Comparison of ENCODE assay signal across 15 mouse cellular contexts in genomic region chr1:156787164-156787863, GRCm38 (mm10). TPM values are rescaled to one million over a fixed set of nuclear protein-coding genes. Genes with fewer than 3 reads are reported as not detected.
DNase-seq lines count a peak whose midpoint lies in the region; ATAC-seq and TF ChIP-seq lines count a peak whose summit lies in the region.
"Had no signal": no experiment of that assay in that cellular context is flagged by ENCODE, and none has a peak within 500 bp of the region (broad histone marks: within the 10 kb centered on the region; RNA-seq: fewer than 3 reads in every experiment).

No protein-coding gene starts in this region.

- H3K4me2 ChIP-seq in forebrain, embryonic 14.5 days (ENCODE audit: low read length) = no peak overlapping the region
- no peak overlapping the region for H3K4me2 ChIP-seq in forebrain, embryonic 13.5 days
- no peak overlapping the region for H3K4me2 ChIP-seq in midbrain, postnatal 0 days (ENCODE audit: low read depth, low read length, poor library complexity, severe bottlenecking)
- H3K4me2 ChIP-seq in hindbrain, embryonic 12.5 days (replicated peaks) = no peak overlapping the region
- H3K4me2 ChIP-seq in kidney, embryonic 15.5 days = no peak overlapping the region
- H3K4me2 ChIP-seq: limb, embryonic 12.5 days; lung, embryonic 15.5 days had no signal

- no peak overlapping the region for H3K27ac ChIP-seq in forebrain, embryonic 14.5 days (ENCODE audit: low read depth, low read length)
- no peak overlapping the region for H3K27ac ChIP-seq in forebrain, embryonic 13.5 days
- H3K27ac ChIP-seq in midbrain, embryonic 10.5 days (replicated peaks) = peak overlapping the region; percentile 63
- H3K27ac ChIP-seq in midbrain, postnatal 0 days (ENCODE audit: low read depth, low read length) = no peak overlapping the region
- peak overlapping the region; percentile 61; the same call in 1 of the 2 replicates for H3K27ac ChIP-seq in hindbrain, embryonic 12.5 days
- H3K27ac ChIP-seq in kidney, embryonic 15.5 days = no peak overlapping the region
- H3K27ac ChIP-seq: gastrocnemius, adult 2 months; limb, embryonic 12.5 days; lung, embryonic 15.5 days had no signal

- no peaks in the 10 kb centered on the region for H3K9me3 ChIP-seq in forebrain, embryonic 14.5 days (replicated peaks; ENCODE audit: control insufficient read depth, low read length)
- H3K9me3 ChIP-seq in forebrain, embryonic 13.5 days (replicated peaks) = no peaks in the 10 kb centered on the region
- H3K9me3 ChIP-seq in midbrain, embryonic 10.5 days (replicated peaks) = no peaks in the 10 kb centered on the region
- H3K9me3 ChIP-seq in midbrain, postnatal 0 days (ENCODE audit: low read length) = no peaks in the 10 kb centered on the region
- no peaks in the 10 kb centered on the region for H3K9me3 ChIP-seq in hindbrain, embryonic 12.5 days (replicated peaks)
- no peaks in the 10 kb centered on the region for H3K9me3 ChIP-seq in kidney, embryonic 15.5 days (replicated peaks)
- H3K9me3 ChIP-seq: limb, embryonic 12.5 days; lung, embryonic 15.5 days had no signal

- no peaks in the 10 kb centered on the region for H3K36me3 ChIP-seq in forebrain, embryonic 14.5 days (ENCODE audit: control insufficient read depth, insufficient read depth, low read length)
- no peaks in the 10 kb centered on the region for H3K36me3 ChIP-seq in forebrain, embryonic 13.5 days (ENCODE audit: poor library complexity, severe bottlenecking)
- no peaks in the 10 kb centered on the region for H3K36me3 ChIP-seq in midbrain, embryonic 10.5 days
- H3K36me3 ChIP-seq in midbrain, postnatal 0 days (ENCODE audit: insufficient read depth, low read length) = no peaks in the 10 kb centered on the region
- H3K36me3 ChIP-seq in hindbrain, embryonic 12.5 days = no peaks in the 10 kb centered on the region
- H3K36me3 ChIP-seq in kidney, embryonic 15.5 days = no peaks in the 10 kb centered on the region
- H3K36me3 ChIP-seq: limb, embryonic 12.5 days; lung, embryonic 15.5 days had no signal

- H3K27me3 ChIP-seq in forebrain, embryonic 14.5 days (replicated peaks; ENCODE audit: control insufficient read depth, insufficient read depth, low read length) = no peaks in the 10 kb centered on the region
- H3K27me3 ChIP-seq in forebrain, embryonic 13.5 days = no peaks in the 10 kb centered on the region; the same call in 1 of the 2 replicates
- peaks cover 93% of the 10 kb centered on the region for H3K27me3 ChIP-seq in midbrain, embryonic 10.5 days (ENCODE audit: low read depth, poor library complexity, severe bottlenecking)
- H3K27me3 ChIP-seq in midbrain, postnatal 0 days (ENCODE audit: insufficient read depth, low read length) = no peaks in the 10 kb centered on the region
- 0 out of 2 replicates have a peak, but pooled peaks cover 2% of the 10 kb centered on the region for H3K27me3 ChIP-seq in hindbrain, embryonic 12.5 days
- no peaks in the 10 kb centered on the region for H3K27me3 ChIP-seq in kidney, embryonic 15.5 days
- H3K27me3 ChIP-seq: limb, embryonic 12.5 days; lung, embryonic 15.5 days had no signal

- peak; percentile 28 for DNase-seq in forebrain, embryonic 14.5 days (ENCODE audit: low spot score)
- peak; percentile 47 for DNase-seq in midbrain, embryonic 10.5 days (ENCODE audit: low spot score)
- no peak for DNase-seq in midbrain, postnatal 0 days (ENCODE audit: low spot score)
- DNase-seq in retina, postnatal 1 day = peak; percentile 23
- no peak for DNase-seq in kidney, postnatal 14 days
- DNase-seq: B cell, adult 2 months; cerebellum, adult 9-10 months; gastrocnemius, adult 2 months; kidney, adult 2 months had no signal

- no peak for TF ChIP-seq CTCF in midbrain, postnatal 0 days (IDR thresholded peaks at IDR 0.05)

- H3K4me1 ChIP-seq in forebrain, embryonic 14.5 days (ENCODE audit: control insufficient read depth, insufficient read depth, low read length) = peaks cover 9% of the 10 kb centered on the region
- H3K4me1 ChIP-seq in forebrain, embryonic 13.5 days = peaks cover 16% of the 10 kb centered on the region
- H3K4me1 ChIP-seq in midbrain, embryonic 10.5 days = peaks cover 76% of the 10 kb centered on the region
- peaks cover 7% of the 10 kb centered on the region for H3K4me1 ChIP-seq in midbrain, postnatal 0 days (ENCODE audit: insufficient read depth, low read length)
- peaks cover 36% of the 10 kb centered on the region for H3K4me1 ChIP-seq in hindbrain, embryonic 12.5 days
- H3K4me1 ChIP-seq in kidney, embryonic 15.5 days = peaks cover 28% of the 10 kb centered on the region

- WGBS in forebrain, embryonic 14.5 days = 21% methylated on average over 6 of the region's 6 CpGs
- WGBS in forebrain, embryonic 13.5 days = 31% methylated on average over 6 of the region's 6 CpGs
- 35% methylated on average over 6 of the region's 6 CpGs for WGBS in midbrain, embryonic 10.5 days
- 20% methylated on average over 6 of the region's 6 CpGs for WGBS in midbrain, postnatal 0 days
- 23% methylated on average over 6 of the region's 6 CpGs for WGBS in hindbrain, embryonic 12.5 days
- 54% methylated on average over 6 of the region's 6 CpGs for WGBS in kidney, embryonic 15.5 days

- no peak for ATAC-seq in forebrain, embryonic 14.5 days
- no peak for ATAC-seq in forebrain, embryonic 13.5 days
- ATAC-seq in midbrain, postnatal 0 days (ENCODE audit: low FRiP score) = no peak
- ATAC-seq in hindbrain, embryonic 12.5 days (ENCODE audit: low FRiP score) = no peak
- no peak for ATAC-seq in kidney, embryonic 15.5 days (replicated peaks; ENCODE audit: low FRiP score)

- H3K4me3 ChIP-seq in forebrain, embryonic 14.5 days (ENCODE audit: low read depth, low read length) = no peak overlapping the region
- no peak overlapping the region for H3K4me3 ChIP-seq in forebrain, embryonic 13.5 days
- no peak overlapping the region for H3K4me3 ChIP-seq in midbrain, embryonic 10.5 days
- no peak overlapping the region for H3K4me3 ChIP-seq in midbrain, postnatal 0 days (ENCODE audit: low read depth, low read length)
- no peak overlapping the region for H3K4me3 ChIP-seq in hindbrain, embryonic 12.5 days
- H3K4me3 ChIP-seq in kidney, embryonic 15.5 days (replicated peaks) = no peak overlapping the region
- H3K4me3 ChIP-seq: gastrocnemius, adult 2 months; limb, embryonic 12.5 days; lung, embryonic 15.5 days had no signal

- H3K9ac ChIP-seq in forebrain, embryonic 14.5 days (ENCODE audit: low read length) = no peak overlapping the region
- no peak overlapping the region for H3K9ac ChIP-seq in forebrain, embryonic 13.5 days
- no peak overlapping the region for H3K9ac ChIP-seq in midbrain, postnatal 0 days (replicated peaks; ENCODE audit: low read length, poor library complexity, severe bottlenecking)
- H3K9ac ChIP-seq in hindbrain, embryonic 12.5 days = no peak overlapping the region
- H3K9ac ChIP-seq in kidney, embryonic 15.5 days = no peak overlapping the region
- H3K9ac ChIP-seq: limb, embryonic 12.5 days; lung, embryonic 15.5 days had no signal

RNA-seq across cellular contexts. Expression of gene Angptl1, which starts 51.0 kb away (rescaled TPM):
- 0.57 and 1.1 TPM in 2 replicates for polyA plus RNA-seq in forebrain, embryonic 14.5 days (2014; fragmentation: Nextera tagmentation; extraction: Ambion mirVana)
- 1.2 and 1.3 TPM in 2 replicates for polyA plus RNA-seq in forebrain, embryonic 13.5 days (2015; fragmentation: Nextera tagmentation; extraction: Ambion mirVana)
- 1.0 and 1.3 TPM in 2 replicates for polyA plus RNA-seq in midbrain, embryonic 10.5 days (2016; fragmentation: Nextera tagmentation; extraction: Ambion mirVana)
- 0.47 TPM in 1 of 2 replicates, not detected in the other for total RNA-seq in midbrain, postnatal 0 days (2014; rRNA removed)
- polyA plus RNA-seq in midbrain, postnatal 0 days (2015; fragmentation: Nextera tagmentation; extraction: Ambion mirVana) = 0.25 and 0.27 TPM in 2 replicates
- polyA plus RNA-seq in hindbrain, embryonic 12.5 days (2016; fragmentation: Nextera tagmentation; extraction: Ambion mirVana) = 9.4 and 14.0 TPM in 2 replicates
- polyA plus RNA-seq in kidney, embryonic 15.5 days (2015; fragmentation: Nextera tagmentation; extraction: Ambion mirVana) = 2.1 and 3.2 TPM in 2 replicates
- total RNA-seq: MEL had no signal

Comparison
In these comparisons a context has a peak if more than half of its experiments do, and no peak if none do; other contexts are left out.
1. DNase-seq: peak in forebrain, embryonic 14.5 days (single experiment), midbrain, embryonic 10.5 days (single experiment) and retina, postnatal 1 day (single experiment); none in midbrain, postnatal 0 days (single experiment) and kidney, postnatal 14 days (single experiment).
2. H3K27ac ChIP-seq: peak in midbrain, embryonic 10.5 days (single experiment) and hindbrain, embryonic 12.5 days (single experiment); none in forebrain, embryonic 14.5 days (single experiment), forebrain, embryonic 13.5 days (single experiment), midbrain, postnatal 0 days (single experiment) and kidney, embryonic 15.5 days (single experiment).